19 mouse cellular contexts compared by ENCODE assay signal in genomic region chr9:53806496-53807086, GRCm38 (mm10). TPM values are rescaled to one million over a fixed set of nuclear protein-coding genes. Genes with fewer than 3 reads are reported as not detected.
DNase-seq lines count a peak whose midpoint lies in the region; ATAC-seq and TF ChIP-seq lines count a peak whose summit lies in the region.
"Had no signal": no experiment of that assay in that cellular context is flagged by ENCODE, and none has a peak within 500 bp of the region (broad histone marks: within the 10 kb centered on the region; RNA-seq: fewer than 3 reads in every experiment).

No protein-coding gene starts in this region.

- in situ Hi-C loops in CH12.LX (cut with MboI; ENCODE audit: low pct_ligation_motif_present, low pct_unique_long_range_greater_than_20kb, low sequenced_read_pairs), result no loop called here

- no peaks in the 10 kb centered on the region for H3K9me3 ChIP-seq in CH12.LX (replicated peaks; ENCODE audit: low read length)
- H3K9me3 ChIP-seq in midbrain, embryonic 14.5 days (ENCODE audit: control insufficient read depth, low read length), result 0 out of 2 replicates have a peak, but pooled peaks cover 4% of the 10 kb centered on the region
- peaks cover 4% of the 10 kb centered on the region; the same call in 1 of the 2 replicates for H3K9me3 ChIP-seq in hindbrain, embryonic 13.5 days
- no peaks in the 10 kb centered on the region for H3K9me3 ChIP-seq in hindbrain, embryonic 14.5 days (ENCODE audit: control insufficient read depth, low read length)
- H3K9me3 ChIP-seq: forebrain, embryonic 12.5 days; liver, embryonic 12.5 days; lung, embryonic 15.5 days had no signal

- dilution Hi-C loops in CH12.LX (cut with MboI; ENCODE audit: extremely low pct_ligation_motif_present, extremely low pct_unique_long_range_greater_than_20kb, low sequenced_read_pairs), result no loop called here

- H3K27me3 ChIP-seq in CH12.LX (replicated peaks), result no peaks in the 10 kb centered on the region
- no peaks in the 10 kb centered on the region for H3K27me3 ChIP-seq in thymus, adult 2 months (ENCODE audit: control insufficient read depth, insufficient read depth, low read length)
- no peaks in the 10 kb centered on the region for H3K27me3 ChIP-seq in midbrain, embryonic 14.5 days (ENCODE audit: control insufficient read depth, insufficient read depth, low read length)
- no peaks in the 10 kb centered on the region for H3K27me3 ChIP-seq in hindbrain, embryonic 13.5 days
- no peaks in the 10 kb centered on the region for H3K27me3 ChIP-seq in hindbrain, embryonic 14.5 days (ENCODE audit: control insufficient read depth, insufficient read depth, low read length)
- H3K27me3 ChIP-seq: forebrain, embryonic 12.5 days; liver, embryonic 12.5 days; lung, embryonic 15.5 days had no signal

- ATAC-seq in midbrain, embryonic 14.5 days (ENCODE audit: low FRiP score, low TSS enrichment), result no peak
- no peak for ATAC-seq in hindbrain, embryonic 13.5 days (ENCODE audit: low FRiP score)
- ATAC-seq in hindbrain, embryonic 14.5 days (ENCODE audit: low FRiP score), result no peak
- ATAC-seq: intestine, postnatal 0 days; liver, embryonic 12.5 days; midbrain, embryonic 16.5 days had no signal

- no peak for TF ChIP-seq RAD21 in CH12.LX (IDR thresholded peaks at IDR 0.05; ENCODE audit: low read depth, low read length)

- no peak for TF ChIP-seq CTCF in CH12.LX (conservative IDR thresholded peaks at IDR 0.05 in 1 of 2, IDR thresholded peaks at IDR 0.05 in 1 of 2; ENCODE audit: low read depth in 2 of 2, low read length in 2 of 2)
- TF ChIP-seq CTCF in thymus, adult 2 months (IDR thresholded peaks at IDR 0.05; ENCODE audit: borderline replicate concordance, control insufficient read depth, extremely low read depth, insufficient read depth, low read length, poor library complexity), result no peak

- no peak for TF ChIP-seq POLR2A in CH12.LX (IDR thresholded peaks at IDR 0.05; ENCODE audit: low read depth, low read length)
- no peak for TF ChIP-seq POLR2A in thymus, adult 2 months (IDR thresholded peaks at IDR 0.05; ENCODE audit: control insufficient read depth, extremely low read depth, insufficient read depth, low read length, poor library complexity)

- peak; percentile 38 for DNase-seq in CD4-positive helper T cell, adult 2 months (ENCODE audit: low read depth, low spot score)
- DNase-seq in CH12.LX (ENCODE audit: extremely low read depth), result no peak
- DNase-seq in ZHBTc4 (ENCODE audit: low read depth, low spot score), result peak; percentile 92
- peak; percentile 63 for DNase-seq in thymus, adult 2 months
- DNase-seq in midbrain, embryonic 14.5 days, result no peak
- no peak for DNase-seq in kidney, postnatal 25 days
- no peak for DNase-seq in hindbrain, embryonic 14.5 days (ENCODE audit: low spot score)
- DNase-seq: adrenal gland, adult 8-10 months; cerebellum, adult 11-12 months; cerebellum, postnatal 25 days; kidney, postnatal 10 days had no signal

- H3K4me2 ChIP-seq in CH12.LX (ENCODE audit: insufficient read depth, low read depth, poor library complexity, severe bottlenecking), result peak overlapping the region; percentile 22; the same call in 1 of the 2 replicates
- no peak overlapping the region for H3K4me2 ChIP-seq in midbrain, embryonic 14.5 days (ENCODE audit: low read length)
- no peak overlapping the region for H3K4me2 ChIP-seq in hindbrain, embryonic 13.5 days
- no peak overlapping the region for H3K4me2 ChIP-seq in hindbrain, embryonic 14.5 days (replicated peaks)
- H3K4me2 ChIP-seq: forebrain, embryonic 12.5 days; liver, embryonic 12.5 days; lung, embryonic 15.5 days had no signal

- no peaks in the 10 kb centered on the region for H3K36me3 ChIP-seq in CH12.LX (replicated peaks in 1 of 2; ENCODE audit: control insufficient read depth in 1 of 2, insufficient read depth in 1 of 2, low read length in 1 of 2)
- H3K36me3 ChIP-seq in thymus, adult 2 months (ENCODE audit: control insufficient read depth, insufficient read depth, low read length), result no peaks in the 10 kb centered on the region
- H3K36me3 ChIP-seq in midbrain, embryonic 14.5 days (ENCODE audit: control insufficient read depth, insufficient read depth, low read length), result no peaks in the 10 kb centered on the region
- no peaks in the 10 kb centered on the region for H3K36me3 ChIP-seq in hindbrain, embryonic 13.5 days
- no peaks in the 10 kb centered on the region for H3K36me3 ChIP-seq in hindbrain, embryonic 14.5 days (replicated peaks; ENCODE audit: control insufficient read depth, insufficient read depth)
- H3K36me3 ChIP-seq: forebrain, embryonic 12.5 days; liver, embryonic 12.5 days; lung, embryonic 15.5 days had no signal

- H3K9ac ChIP-seq in CH12.LX (ENCODE audit: insufficient read depth, low read depth), result no peak overlapping the region
- no peak overlapping the region for H3K9ac ChIP-seq in midbrain, embryonic 14.5 days (replicated peaks; ENCODE audit: low read length)
- H3K9ac ChIP-seq in hindbrain, embryonic 13.5 days, result no peak overlapping the region
- no peak overlapping the region for H3K9ac ChIP-seq in hindbrain, embryonic 14.5 days
- H3K9ac ChIP-seq: forebrain, embryonic 12.5 days; liver, embryonic 12.5 days; lung, embryonic 15.5 days had no signal

- no peak overlapping the region for H3K27ac ChIP-seq in CH12.LX (ENCODE audit: insufficient read depth, low read depth)
- H3K27ac ChIP-seq in thymus, adult 2 months (ENCODE audit: control insufficient read depth, insufficient read depth, low read length), result no peak overlapping the region
- no peak overlapping the region for H3K27ac ChIP-seq in midbrain, embryonic 14.5 days (replicated peaks; ENCODE audit: low read depth, low read length)
- H3K27ac ChIP-seq in hindbrain, embryonic 13.5 days, result no peak overlapping the region
- no peak overlapping the region for H3K27ac ChIP-seq in hindbrain, embryonic 14.5 days
- H3K27ac ChIP-seq: forebrain, embryonic 12.5 days; left cerebral cortex, adult 2 months; liver, embryonic 12.5 days; lung, embryonic 15.5 days had no signal

- no peaks in the 10 kb centered on the region for H3K79me2 ChIP-seq in CH12.LX (replicated peaks; ENCODE audit: control insufficient read depth, extremely low read depth, insufficient read depth, poor library complexity, severe bottlenecking)

- peaks cover 2 to 4% of the 10 kb centered on the region in 2 experiments; a peak in 2 of 4 replicates for H3K4me1 ChIP-seq in CH12.LX (ENCODE audit: control insufficient read depth in 1 of 2, insufficient read depth in 2 of 2)
- peaks cover 6% of the 10 kb centered on the region for H3K4me1 ChIP-seq in thymus, adult 2 months (replicated peaks; ENCODE audit: control insufficient read depth, insufficient read depth, low read length)
- H3K4me1 ChIP-seq in midbrain, embryonic 14.5 days (ENCODE audit: control insufficient read depth, insufficient read depth, low read length), result no peaks in the 10 kb centered on the region
- H3K4me1 ChIP-seq in hindbrain, embryonic 13.5 days (replicated peaks), result no peaks in the 10 kb centered on the region
- H3K4me1 ChIP-seq in hindbrain, embryonic 14.5 days (replicated peaks; ENCODE audit: control insufficient read depth, insufficient read depth, low read length), result no peaks in the 10 kb centered on the region
- H3K4me1 ChIP-seq: forebrain, embryonic 12.5 days; lung, embryonic 15.5 days had no signal

- H3K4me3 ChIP-seq in CH12.LX (replicated peaks in 1 of 3; ENCODE audit: low read depth in 2 of 3, low read length in 2 of 3, poor library complexity in 1 of 3), result no peak overlapping the region
- H3K4me3 ChIP-seq in thymus, adult 2 months (ENCODE audit: control insufficient read depth, insufficient read depth, low read length), result no peak overlapping the region
- no peak overlapping the region for H3K4me3 ChIP-seq in midbrain, embryonic 14.5 days (replicated peaks; ENCODE audit: low read depth, low read length)
- no peak overlapping the region for H3K4me3 ChIP-seq in hindbrain, embryonic 13.5 days
- no peak overlapping the region for H3K4me3 ChIP-seq in hindbrain, embryonic 14.5 days (replicated peaks; ENCODE audit: low read length)
- H3K4me3 ChIP-seq: forebrain, embryonic 12.5 days; left cerebral cortex, adult 2 months; liver, embryonic 12.5 days; lung, embryonic 15.5 days had no signal

- WGBS in thymus, adult 2 months, result 56% methylated on average over 7 of the region's 7 CpGs
- 28% methylated on average over 7 of the region's 7 CpGs for WGBS in midbrain, embryonic 14.5 days
- WGBS in hindbrain, embryonic 13.5 days, result 19% methylated on average over 7 of the region's 7 CpGs
- WGBS in hindbrain, embryonic 14.5 days, result 25% methylated on average over 7 of the region's 7 CpGs

- TF ChIP-seq EP300 in CH12.LX (IDR thresholded peaks at IDR 0.05; ENCODE audit: low read length), result no peak

TF ChIP-seq in CH12.LX, 34 proteins besides CTCF, POLR2A, EP300 and RAD21:
- TF ChIP-seq ELF1 (IDR thresholded peaks at IDR 0.05; ENCODE audit: low read depth, low read length) (peak; percentile 13; the same call in 1 of the 2 replicates), ZNF384 (IDR thresholded peaks at IDR 0.05; ENCODE audit: low read depth, low read length) (no peak), ETS1 (conservative IDR thresholded peaks at IDR 0.05; ENCODE audit: low read depth, low read length) (no peak)

RNA-seq across cellular contexts. Expression of gene Slc35f2, which starts 35.3 kb away (rescaled TPM):
- total RNA-seq in CH12.LX (2012; rRNA removed), result 3.1 and 3.4 TPM in 2 replicates
- 0.13 and 0.14 TPM in 2 replicates for total RNA-seq in CH12.LX (2014; rRNA removed)
- 0.25 and 0.47 TPM in 2 replicates for polyA plus RNA-seq in CH12.LX (2012; ENCODE audit: insufficient read length, low read depth)
- 6.6 and 6.9 TPM in 2 replicates for polyA plus RNA-seq in thymus, adult 2 months (2012; rRNA removed)
- polyA plus RNA-seq in midbrain, embryonic 14.5 days (2014; fragmentation: Nextera tagmentation; extraction: Ambion mirVana), result 7.1 and 7.3 TPM in 2 replicates
- 9.3 and 9.6 TPM in 2 replicates for polyA plus RNA-seq in hindbrain, embryonic 13.5 days (2015; fragmentation: Nextera tagmentation; extraction: Ambion mirVana)
- 18.1 and 21.2 TPM in 2 replicates for polyA plus RNA-seq in hindbrain, embryonic 14.5 days (2014; fragmentation: Nextera tagmentation; extraction: Ambion mirVana)

RNA-seq across cellular contexts. Expression of gene Sln, which starts 43.4 kb away (rescaled TPM):
- not detected in 2 replicates for total RNA-seq in CH12.LX (2012; rRNA removed)
- total RNA-seq in CH12.LX (2014; rRNA removed), result not detected in 2 replicates
- not detected in 2 replicates for polyA plus RNA-seq in CH12.LX (2012; ENCODE audit: insufficient read length, low read depth)
- 7.7 and 32.0 TPM in 2 replicates for polyA plus RNA-seq in thymus, adult 2 months (2012; rRNA removed)
- not detected in 2 replicates for polyA plus RNA-seq in midbrain, embryonic 14.5 days (2014; fragmentation: Nextera tagmentation; extraction: Ambion mirVana)
- 0.63 and 1.2 TPM in 2 replicates for polyA plus RNA-seq in hindbrain, embryonic 13.5 days (2015; fragmentation: Nextera tagmentation; extraction: Ambion mirVana)
- 0.20 TPM in 1 of 2 replicates, not detected in the other for polyA plus RNA-seq in hindbrain, embryonic 14.5 days (2014; fragmentation: Nextera tagmentation; extraction: Ambion mirVana)
- total RNA-seq: adrenal gland, adult 8-10 months; left cerebral cortex, adult 2 months; megakaryocyte progenitor cell, adult 5-6 weeks had no signal

Comparison
In these comparisons a context has a peak if more than half of its experiments do, and no peak if none do; other contexts are left out.
1. DNase-seq: peak in CD4-positive helper T cell, adult 2 months (single experiment), ZHBTc4 (single experiment) and thymus, adult 2 months (single experiment); none in CH12.LX (single experiment), midbrain, embryonic 14.5 days (single experiment), kidney, postnatal 25 days (0 of 2) and hindbrain, embryonic 14.5 days (single experiment).